Mouse (Mus musculus) spleen, embryonic (tissue): ENCODE results near the gene Rbm4.
"Not testable (repeated sequence)": the region's sequence is repeated elsewhere in the genome, so short reads cannot be mapped to it uniquely, and the experiment has no call there.

Experiments
- CTCF ChIA-PET: fragments of 350-600 bp; sonication (Branson Sonifier 250); formaldehyde crosslinking; loops from one replicate; lab custom pipeline; 2022; lab: Charles Lee

Gene Rbm4

GRCm38 (mm10) chr19:4799083-4799482 lies 5.4 kb upstream of the Rbm4 start:
- CTCF ChIA-PET = no interaction called here

- CTCF ChIA-PET = no interaction called here
These were observed 4.1 kb upstream of the Rbm4 start for GRCm38 (mm10) chr19:4797846-4798245.

GRCm38 (mm10) chr19:4795929-4796328 lies 2.2 kb upstream of the Rbm4 start:
- CTCF ChIA-PET = no interaction called here

GRCm38 (mm10) chr19:4793281-4793830 lies 345 bp downstream of the Rbm4 start:
- CTCF ChIA-PET = no interaction called here

GRCm38 (mm10) chr19:4786313-4786712 lies 7.4 kb downstream of the Rbm4 start:
- CTCF ChIA-PET = no interaction called here

GRCm38 (mm10) chr19:4785206-4785605 lies 8.5 kb downstream of the Rbm4 start:
- CTCF ChIA-PET = no interaction called here

GRCm38 (mm10) chr19:4782891-4783290 lies 10.8 kb downstream of the Rbm4 start:
- CTCF ChIA-PET = no interaction called here

- CTCF ChIA-PET = no interaction called here
These were observed 20.9 kb downstream of the Rbm4 start for GRCm38 (mm10) chr19:4772785-4773184.

- CTCF ChIA-PET = no interaction called here
These were observed 26.1 kb downstream of the Rbm4 start for GRCm38 (mm10) chr19:4767507-4768148.

- CTCF ChIA-PET = no interaction called here
These were observed 30.8 kb downstream of the Rbm4 start for GRCm38 (mm10) chr19:4762876-4763275.

GRCm38 (mm10) chr19:4760544-4760943 lies 33.2 kb downstream of the Rbm4 start:
- CTCF ChIA-PET = not testable (repeated sequence)

- CTCF ChIA-PET = no interaction called here
These were observed 36.8 kb downstream of the Rbm4 start for GRCm38 (mm10) chr19:4756921-4757320.

- CTCF ChIA-PET = no interaction called here
These were observed 37.3 kb downstream of the Rbm4 start, which contains the start of gene Rbm4b for GRCm38 (mm10) chr19:4756193-4756911. Gene Rbm4b (plus strand): TSS chr19:4756497.

GRCm38 (mm10) chr19:4755565-4756192 lies 38.0 kb downstream of the Rbm4 start:
- CTCF ChIA-PET = interaction anchor here (0.6 kb wide), 1 partner anchor 1114 kb away, joined by 3 read pairs; no protein-coding TSS in a partner anchor

GRCm38 (mm10) chr19:4749975-4750374 lies 43.7 kb downstream of the Rbm4 start:
- CTCF ChIA-PET = no interaction called here

GRCm38 (mm10) chr19:4748493-4748892 lies 45.2 kb downstream of the Rbm4 start:
- CTCF ChIA-PET = no interaction called here

GRCm38 (mm10) chr19:4747631-4748312 lies 45.9 kb downstream of the Rbm4 start:
- CTCF ChIA-PET = no interaction called here

- CTCF ChIA-PET = no interaction called here
These were observed 47.1 kb downstream of the Rbm4 start for GRCm38 (mm10) chr19:4746611-4747010.

- CTCF ChIA-PET = no interaction called here
These were observed 48.0 kb downstream of the Rbm4 start for GRCm38 (mm10) chr19:4745681-4746080.

GRCm38 (mm10) chr19:4745057-4745456 lies 48.6 kb downstream of the Rbm4 start:
- CTCF ChIA-PET = interaction anchor here (0.6 kb wide), 1 partner anchor 89 kb away, joined by 13 read pairs; no protein-coding TSS in a partner anchor

- CTCF ChIA-PET = interaction anchor here (0.7 kb wide), 1 partner anchor 10 kb away, joined by 4 read pairs; no protein-coding TSS in a partner anchor
These were observed 49.7 kb downstream of the Rbm4 start for GRCm38 (mm10) chr19:4744026-4744425.

GRCm38 (mm10) chr19:4743524-4743923 lies 50.2 kb downstream of the Rbm4 start:
- CTCF ChIA-PET = interaction anchor here (0.7 kb wide), 1 partner anchor 9 kb away, joined by 4 read pairs; no protein-coding TSS in a partner anchor
